Mouse (Mus musculus): ENCODE measurements around the gene Zfp638.

DNA sequence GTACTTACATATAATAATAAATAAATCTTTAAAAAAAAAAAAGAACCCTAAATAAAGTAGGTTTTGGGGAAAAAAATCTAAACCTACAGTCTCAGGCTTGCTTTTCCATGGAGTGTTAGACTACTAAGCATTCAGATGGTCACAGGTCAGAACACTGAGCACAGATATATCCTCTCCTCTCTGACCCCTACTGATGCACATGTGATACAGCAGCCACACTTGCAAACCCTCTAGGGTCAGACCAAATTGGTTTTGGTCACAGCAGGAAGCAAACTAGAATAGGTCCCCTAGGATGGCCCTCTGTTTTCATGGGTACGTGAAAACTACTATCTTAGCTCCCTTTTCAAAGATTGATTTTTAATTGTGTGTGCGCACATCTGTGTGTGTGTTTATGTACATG lies 30.1 kb upstream of the Zfp638 start:
- TF ChIP-seq CTCF (IDR thresholded peaks at IDR 0.05; ENCODE audit: borderline replicate concordance, insufficient read depth, low read length) (no peak), POLR2A (IDR thresholded peaks at IDR 0.05; ENCODE audit: low read depth, low read length) (no peak)

Measured in embryonic fibroblast, embryonic 13.5 days (primary cell).